Mouse (Mus musculus): ENCODE data around the gene Gpx3.
"Not testable (repeated sequence)": the region's sequence is repeated elsewhere in the genome, so short reads cannot be mapped to it uniquely, and the experiment has no call there.

The Gpx3 gene

DNA sequence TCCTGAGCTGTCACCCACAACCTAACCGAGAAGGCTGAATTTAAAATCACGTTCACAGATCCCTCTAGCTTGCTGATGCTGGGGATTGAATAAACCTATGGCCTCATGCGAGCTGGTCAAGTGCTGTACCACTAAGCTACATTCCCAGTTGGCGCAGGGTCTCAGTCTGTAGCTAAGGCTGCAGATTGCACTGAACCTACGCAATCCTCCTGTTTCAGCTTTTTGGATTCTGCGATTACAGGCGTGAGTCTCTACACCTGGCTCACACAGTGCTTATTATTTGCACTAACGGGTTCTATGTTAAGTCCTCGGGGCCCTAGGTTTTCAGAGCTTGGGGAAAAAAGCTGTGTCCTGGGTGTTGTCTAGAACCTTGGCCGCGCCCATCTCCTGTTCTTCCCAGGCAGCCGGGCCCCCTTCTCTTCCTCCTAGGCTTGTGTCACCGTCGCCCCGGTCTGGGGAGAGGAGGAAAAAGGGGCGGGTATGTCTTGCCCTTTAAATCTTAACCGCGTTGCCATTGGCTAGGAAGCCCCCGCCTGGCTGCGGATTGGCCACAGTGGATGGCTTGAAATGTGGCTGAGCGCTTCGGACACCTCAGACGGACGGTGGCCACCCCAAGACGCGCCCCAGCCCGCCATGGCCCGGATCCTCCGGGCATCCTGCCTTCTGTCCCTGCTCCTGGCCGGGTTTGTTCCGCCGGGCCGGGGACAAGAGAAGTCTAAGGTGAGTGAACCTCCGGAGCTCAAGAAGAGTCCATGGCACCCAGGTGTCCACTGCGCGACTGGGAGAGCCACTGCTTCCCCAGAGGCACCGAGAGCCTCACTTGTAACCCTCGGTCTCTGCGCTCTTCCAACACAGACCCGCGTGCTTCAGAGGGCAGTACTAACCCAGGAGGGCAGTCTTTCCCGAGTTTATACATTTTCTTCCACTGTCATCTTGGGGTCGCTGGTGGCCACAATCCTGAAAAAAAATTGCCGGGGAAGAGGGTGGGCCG, at the start of gene Gpx3:
Gpx3 (plus strand) TSS at position 121 of the 991 bp plus-strand sequence.
- peak; percentile 82 to 87 for DNase-seq

DNA sequence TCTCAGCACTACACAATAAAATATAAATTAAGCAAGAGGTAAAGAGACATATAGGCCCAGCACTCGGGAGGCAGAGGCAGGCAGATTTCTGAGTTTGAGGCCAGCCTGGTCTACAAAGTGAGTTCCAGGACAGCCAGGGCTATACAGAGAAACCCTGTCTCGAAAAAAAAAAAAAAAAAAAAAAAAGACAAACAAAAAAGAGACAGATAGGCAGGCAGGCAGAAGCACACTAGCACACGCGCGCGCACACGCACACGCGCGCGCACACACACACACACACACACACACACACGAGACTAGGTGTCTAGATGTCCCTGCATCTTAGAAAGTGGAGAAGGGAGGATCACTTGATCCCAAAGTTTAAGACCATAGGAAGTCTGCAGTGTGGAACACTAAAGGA, 43.4 kb upstream of the Gpx3 start:
- DNase-seq = not testable (repeated sequence)

DNA sequence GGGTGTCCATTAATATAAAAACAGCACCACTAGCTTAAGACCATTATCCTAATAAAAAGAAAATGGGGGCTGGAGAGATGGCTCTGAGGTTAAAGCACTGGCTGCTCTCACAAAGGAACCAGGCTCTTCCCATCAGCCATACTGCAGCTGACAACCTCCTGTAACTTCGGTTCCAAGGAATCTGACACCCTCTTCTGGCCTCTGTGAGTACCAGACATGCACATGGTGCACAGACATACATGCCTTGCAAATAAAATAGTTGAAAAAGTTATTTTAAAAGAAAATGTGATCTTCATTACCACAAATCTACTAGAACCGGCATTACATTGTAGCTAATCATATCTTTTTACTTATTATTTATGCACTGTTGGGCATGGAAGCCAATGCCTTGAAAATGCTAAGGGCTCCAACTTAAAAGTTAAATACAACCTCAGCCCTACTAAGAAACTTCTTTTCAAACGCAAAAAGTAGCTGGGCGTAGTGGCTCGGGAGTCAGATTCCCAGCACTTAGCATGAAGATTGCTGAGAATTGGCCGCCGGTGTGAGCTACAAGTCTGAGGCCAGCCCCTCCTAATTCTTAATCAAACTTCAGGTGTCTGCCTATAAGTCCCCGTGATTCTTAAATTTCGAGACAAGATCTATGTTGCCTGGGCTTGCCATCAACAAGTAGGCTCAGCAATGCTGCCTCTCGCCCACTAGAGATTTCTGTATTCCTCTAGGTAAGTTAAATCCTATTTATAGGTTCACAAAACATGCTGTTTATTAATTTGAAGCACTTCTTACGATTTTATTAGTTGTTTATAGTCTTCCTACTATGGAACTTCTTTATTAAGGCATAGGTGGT, 42.7 kb upstream of the Gpx3 start:
- DNase-seq = no peak

DNA sequence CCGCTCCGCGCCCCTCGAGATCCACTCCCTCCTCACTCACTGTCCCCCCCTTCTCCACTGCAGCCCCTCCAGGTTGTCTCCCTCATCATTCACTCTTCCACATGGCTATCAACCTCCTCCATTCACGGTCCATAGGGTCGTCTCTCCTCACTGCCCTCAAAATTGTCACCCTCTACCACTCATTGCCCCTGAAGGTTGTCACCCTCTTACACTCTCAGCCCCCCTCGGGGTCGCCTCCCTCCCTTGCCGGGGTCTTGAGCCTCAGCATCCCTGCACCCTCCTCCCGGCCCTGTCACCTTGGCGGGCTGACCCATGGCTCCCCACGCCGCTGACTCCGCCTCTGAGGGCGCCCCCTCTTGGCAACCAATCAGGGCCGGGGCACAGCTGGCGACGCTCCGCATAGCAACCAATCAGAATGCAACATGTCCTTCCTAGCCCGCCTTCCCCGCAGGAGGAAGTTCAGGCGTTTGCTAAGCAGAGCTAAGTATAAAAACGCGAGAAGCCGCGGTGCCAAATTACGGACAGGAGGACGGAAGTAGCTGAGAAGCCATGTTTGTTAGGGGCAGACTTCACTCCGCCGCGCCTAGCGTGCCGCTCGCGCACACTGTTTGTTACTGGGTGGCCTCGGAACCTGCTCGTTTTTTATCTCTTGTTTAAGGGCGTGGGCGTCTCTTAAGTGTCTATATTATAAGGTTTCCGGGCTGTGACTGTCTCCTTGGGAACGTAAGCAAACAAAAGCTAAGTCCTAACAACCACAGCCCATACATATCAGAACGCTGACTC, 41.8 kb upstream of the Gpx3 start, which contains the start of gene Lyrm7:
Lyrm7 (minus strand) TSS at position 661 of the 783 bp plus-strand sequence.
- DNase-seq = peak; percentile 98 to 99

DNA sequence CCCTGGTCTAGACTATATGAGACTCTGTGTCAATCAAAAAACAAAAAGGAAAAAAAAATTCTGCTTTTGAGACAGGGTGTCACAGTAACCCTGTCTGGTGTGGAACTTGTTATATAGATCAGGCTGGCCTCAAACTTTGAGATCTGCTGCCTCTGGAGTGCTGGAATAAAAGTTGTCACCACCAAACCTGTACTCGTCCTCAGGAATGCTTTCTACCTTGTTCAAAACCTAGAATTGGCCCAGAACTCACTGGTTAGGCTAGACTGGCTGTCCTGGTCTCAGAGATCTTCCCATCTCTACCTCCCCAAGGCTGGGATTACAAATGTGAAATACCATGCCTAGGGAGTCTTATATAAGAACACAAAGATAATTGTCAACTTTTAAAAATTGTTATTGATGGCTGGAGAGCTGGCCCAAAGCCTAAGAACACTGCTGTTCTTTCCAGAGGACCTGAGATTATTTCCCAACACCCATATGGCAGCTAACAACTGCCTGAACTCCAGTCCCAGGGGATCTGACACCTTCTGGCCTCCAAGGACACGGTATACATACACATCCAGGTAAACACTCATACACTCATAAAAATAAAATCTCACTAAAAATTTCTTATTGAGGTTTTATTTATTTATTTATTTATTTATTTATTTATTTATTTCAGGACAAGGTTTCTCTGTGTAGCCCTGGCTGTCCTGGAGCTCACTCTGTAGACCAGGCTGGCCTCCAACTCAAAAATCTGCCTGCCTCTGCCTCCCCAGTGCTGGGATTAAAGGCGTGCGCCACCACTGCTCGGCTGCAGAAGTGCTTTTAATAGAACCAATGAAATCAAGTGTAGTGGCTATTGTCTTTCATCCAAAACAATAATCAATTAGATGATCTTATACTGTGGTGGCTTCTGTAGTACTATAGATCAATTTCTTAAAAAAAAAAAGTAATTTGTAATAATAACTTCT, 40.5 kb upstream of the Gpx3 start:
- no peak for DNase-seq

DNA sequence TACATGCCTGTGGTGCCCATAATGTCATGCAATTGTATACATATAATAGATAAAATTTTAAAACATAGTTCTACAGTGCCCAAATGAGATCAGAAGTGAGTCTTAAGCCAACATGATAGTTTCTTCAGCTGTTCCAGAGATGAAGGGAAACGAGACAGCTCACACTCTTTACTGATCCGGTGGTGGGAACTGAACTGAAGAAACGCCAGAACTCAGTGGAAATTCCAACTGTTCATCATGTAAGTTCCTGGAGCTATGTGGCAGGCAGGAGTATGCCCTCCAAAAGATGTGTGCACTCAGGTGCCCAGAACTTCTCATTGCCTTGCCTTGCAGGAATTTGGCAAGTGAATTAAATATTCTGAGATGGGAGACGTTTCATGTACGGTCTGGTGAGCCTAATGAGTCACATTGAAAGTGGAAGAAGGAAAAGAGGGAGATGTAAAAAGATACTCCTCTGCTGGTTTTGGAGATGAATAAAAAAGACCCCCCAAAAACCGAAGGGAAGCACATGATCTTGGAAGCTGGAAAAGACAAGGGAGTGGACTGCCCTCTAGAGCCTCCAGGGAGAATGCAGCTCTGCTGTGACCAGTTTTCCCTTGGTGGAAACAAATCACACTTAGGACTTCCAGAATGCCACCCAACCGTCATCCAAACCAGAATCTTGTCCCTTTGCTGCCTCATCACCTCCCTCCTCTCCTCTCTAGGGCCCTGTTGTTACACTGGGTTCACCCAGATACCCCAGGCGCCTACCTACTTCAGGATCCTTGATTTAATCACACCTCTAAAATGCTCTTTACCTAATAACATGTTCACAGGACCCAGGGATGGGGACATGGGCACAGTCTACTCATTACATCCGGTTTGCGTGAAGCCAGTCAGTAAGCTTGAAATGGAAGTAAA, 39.4 kb upstream of the Gpx3 start:
- DNase-seq = peak; percentile 48 to 54

DNA sequence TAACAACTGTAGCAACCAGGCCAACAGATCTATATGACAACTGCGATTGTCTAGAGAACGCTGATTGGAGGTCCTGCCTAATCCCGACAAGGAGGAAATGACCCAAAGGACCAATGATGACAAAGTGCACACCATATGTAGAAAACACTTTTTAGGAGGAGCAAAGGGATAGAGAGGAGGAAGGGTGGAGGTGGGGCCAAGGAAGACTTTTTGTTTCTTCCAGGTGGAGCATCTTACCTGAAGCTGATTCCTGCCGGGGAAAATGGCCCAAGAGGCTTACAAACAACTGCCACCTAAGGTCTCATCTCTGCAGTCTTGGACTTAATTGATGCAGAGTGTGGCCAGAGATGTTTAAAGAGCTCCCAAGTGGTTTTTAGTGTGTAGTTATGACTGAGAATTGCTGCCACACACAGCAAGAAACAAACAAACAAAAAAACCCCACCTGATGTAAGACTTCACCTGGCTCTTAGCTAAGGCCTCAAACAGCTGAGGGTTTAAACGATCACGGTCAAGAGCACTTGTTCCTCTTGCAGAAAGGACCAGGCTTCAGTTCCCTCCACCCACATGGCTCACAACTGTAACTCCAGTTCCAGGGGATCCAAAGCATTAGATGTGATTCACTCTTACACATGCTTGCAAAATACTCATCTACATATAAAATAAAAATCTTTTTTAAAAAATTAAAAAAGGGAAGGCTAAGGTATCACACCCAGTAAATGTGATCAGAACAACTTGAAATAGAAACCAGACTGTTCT, 36.7 kb upstream of the Gpx3 start:
- DNase-seq = no peak

DNA sequence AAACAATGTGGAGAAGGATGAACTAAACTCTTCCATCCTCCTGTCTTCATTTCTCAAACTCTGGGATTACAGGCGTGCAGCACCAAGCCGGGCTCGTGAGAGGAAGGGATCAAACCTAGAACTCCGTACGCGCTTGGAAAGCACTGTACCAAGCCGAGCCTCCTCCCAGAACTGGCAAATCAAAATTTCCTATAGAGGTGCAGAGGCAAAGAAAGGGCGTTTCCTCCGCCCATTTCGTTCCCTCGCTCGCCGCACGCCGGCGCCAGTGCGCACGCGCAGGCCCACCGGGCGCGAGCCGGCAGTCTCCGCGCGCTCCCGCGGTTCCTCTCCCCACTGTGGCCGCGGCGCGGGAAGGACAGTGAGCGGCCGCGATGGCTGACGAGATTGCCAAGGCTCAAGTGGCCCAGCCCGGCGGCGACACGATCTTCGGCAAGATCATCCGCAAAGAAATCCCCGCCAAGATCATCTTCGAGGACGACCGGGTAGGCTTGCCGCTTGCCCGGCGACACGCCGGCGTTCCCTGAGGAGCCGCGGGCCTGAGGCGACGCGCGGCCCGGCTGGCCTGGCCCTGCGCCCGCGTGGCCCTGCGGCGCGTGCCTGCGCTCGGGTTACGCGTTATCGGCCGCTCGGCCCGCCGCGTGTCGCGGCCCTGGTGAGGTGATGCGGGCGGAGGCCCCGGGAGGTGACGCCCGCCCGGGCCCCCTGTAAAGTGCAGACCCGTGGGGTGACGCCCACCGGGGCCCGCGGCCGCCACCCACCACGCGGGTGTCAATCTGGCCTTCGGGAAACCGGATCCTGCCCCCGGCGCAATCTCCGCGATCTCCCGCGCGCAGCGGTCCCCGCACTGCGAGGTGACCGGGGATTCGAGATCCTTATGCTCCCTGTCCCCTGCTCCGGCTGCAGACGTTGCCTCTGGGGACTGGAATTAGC, 35.9 kb upstream of the Gpx3 start, which contains the start of gene Hint1:
Hint1 (plus strand) TSS at position 265 of the 930 bp plus-strand sequence.
- peak; percentile 92 to 94 for DNase-seq

DNA sequence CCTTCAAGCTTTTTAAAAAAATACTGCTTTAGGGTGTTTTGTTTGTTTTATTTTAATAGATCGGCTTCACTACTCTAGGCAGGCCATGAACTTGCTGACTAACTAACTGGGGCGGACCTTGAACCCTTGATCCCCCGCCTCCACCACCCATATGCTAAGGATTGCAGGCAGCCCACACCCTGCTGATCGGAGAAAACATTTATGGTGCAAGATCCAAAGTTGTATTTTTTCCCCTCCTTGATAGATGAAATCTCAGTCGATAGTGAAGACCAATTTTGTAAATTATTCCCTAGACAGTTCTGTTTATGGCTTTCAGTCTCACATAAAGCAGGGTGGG, 35.2 kb upstream of the Gpx3 start:
- DNase-seq = peak in 1 of 2 experiments; percentile 22

DNA sequence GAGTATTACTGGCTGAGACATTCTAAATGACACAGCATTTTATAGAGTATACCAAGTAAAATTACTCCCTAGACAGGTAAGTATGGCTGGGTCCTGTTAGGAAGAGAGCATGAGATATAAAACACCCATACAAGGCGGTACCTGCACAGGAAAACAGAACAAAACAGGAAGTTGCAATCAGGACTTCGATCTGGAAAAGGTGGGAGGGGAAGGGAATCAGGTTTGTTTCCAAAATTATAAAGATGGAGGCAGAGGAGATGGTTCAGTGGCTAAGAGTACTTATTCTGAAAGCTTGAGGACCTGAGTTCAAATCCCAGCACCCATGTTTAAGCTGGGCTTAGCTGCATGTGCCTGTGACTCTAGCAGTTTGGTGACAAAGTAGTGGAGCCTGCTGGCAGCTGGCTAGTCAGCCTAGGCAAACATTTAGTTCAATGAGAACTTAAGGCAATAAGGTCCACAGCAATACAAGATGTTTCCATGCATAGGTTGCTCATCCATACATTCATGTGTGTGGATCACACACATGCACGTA, 34.3 kb upstream of the Gpx3 start:
- DNase-seq = no peak

DNA sequence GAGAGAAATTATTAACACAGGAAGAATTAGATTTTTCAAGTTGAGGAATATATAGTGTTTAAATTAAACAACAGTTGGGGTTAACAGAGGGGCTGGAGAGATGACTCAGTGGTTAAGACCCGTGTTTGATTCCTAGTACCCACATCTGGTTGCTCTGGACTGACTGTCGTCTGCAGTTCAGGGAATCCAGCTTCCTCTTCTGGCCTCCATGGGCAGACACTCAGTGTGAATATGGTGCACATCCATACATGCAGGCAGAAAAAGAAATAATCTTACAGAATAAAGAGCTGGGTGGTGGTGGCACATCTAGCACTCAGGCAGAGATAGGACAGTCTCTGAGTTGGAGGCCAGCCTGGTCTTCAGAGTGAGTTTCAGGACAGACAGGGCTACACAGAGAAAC, 33.8 kb upstream of the Gpx3 start:
- DNase-seq = no peak

DNA sequence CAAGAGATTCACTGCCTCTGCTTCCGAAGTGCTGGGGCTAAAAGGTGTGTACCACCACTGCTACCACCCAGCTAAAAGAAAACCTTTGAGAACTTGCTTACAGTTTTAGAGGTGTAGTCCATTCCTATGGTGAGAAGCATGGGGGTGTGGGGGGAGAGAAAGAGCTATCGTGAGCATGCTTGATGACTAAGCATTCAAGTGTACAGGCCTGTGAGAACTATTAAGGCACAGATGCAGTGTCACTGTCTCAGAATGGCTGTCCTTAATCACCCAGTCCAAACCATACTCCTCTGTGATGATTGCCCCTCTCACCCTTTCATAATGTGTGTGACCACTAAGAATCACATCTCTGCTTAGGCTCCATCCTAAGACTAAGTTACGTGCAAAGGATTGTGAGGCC, 32.9 kb upstream of the Gpx3 start:
- no peak for DNase-seq

DNA sequence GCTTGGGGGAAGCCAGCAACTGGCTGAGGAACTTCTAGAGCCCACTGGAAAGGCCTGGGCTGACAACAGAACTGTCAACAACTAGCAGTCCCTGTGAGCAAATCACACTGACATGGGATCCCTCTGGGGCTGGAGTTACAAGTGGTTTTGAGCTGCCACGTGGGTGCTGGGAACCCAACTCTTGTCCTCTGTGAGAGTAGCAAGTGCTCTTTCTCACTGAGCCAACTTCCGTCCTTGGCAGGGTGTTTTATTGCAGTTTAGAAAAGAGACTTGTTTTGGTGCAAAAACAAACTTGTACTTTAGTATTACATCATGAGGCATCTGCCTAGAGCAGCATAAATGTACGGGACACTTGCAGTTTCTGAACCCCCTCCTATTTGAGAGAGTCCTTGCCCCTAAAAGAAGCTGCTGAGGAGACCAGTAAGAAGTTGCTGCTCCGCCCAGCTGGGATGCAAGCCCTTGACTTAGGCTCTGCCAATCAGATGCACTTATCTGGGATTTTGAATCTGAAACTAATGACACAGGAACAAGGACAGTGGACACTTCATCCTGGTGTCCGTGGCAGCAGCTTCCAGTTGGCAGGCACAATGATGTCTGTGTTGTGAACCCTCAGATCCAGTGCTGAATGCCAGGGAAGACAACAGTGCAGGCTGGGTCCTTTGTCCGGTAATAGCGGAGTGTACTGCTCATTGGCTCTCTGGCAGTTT, 30.3 kb upstream of the Gpx3 start:
- no peak for DNase-seq

DNA sequence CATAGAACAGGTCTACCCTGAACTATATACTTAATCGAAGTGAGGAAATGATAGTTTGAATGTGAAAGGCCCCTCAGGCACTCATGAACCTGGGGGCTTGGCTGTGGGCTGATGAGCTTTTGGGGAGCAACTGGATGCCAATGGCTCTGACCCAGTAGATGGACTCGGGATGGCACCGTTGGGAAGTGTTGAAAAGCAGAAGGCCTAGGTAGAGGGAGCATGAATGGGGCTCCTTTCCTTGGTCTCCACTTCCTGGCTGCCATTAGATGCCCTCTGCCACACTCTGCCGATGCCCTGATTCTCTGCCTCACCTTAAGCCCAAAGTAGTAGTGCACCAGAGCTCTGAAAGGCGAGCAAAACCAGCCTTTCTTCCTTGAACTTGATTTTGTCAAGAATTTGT, 26.2 kb upstream of the Gpx3 start:
- DNase-seq = no peak

DNA sequence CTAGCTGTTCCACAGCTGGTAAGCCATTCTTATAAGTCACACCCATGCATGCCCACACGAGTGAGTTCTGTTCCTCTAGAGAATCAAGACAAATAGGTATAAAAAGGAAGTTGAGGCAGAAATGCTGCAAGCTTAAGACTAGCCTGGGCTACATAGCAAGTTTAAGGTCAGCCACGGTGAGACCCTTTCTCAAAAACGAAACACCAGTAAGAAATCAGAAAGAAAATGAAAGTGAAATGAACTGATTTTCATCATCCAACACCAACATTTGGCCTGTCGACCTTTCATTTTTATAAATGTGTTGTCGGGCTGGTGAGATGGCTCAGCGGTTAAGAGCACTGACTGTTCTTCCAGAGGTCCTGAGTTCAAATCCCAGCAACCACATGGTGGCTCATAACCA, 23.4 kb upstream of the Gpx3 start:
- no peak for DNase-seq

DNA sequence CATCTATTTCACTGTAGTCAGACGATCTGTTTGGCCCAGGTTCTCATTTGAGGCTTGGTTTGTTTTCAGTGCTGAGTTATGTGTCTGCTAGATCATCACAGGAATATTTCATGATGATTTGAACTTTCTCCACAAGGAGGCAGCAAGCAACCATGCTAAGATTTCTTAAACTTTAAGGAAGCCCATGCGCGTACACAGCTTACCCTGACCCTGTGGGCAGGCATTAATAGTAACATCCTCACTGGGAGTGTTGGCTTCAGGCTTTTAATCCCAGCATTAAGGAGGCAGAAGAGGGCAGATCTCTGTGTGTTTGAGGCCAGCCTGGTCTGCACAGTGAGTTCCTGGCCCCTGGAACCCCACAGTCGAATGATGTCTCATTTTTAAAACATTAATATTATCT, 22.8 kb upstream of the Gpx3 start:
- peak in 1 of 2 experiments; percentile 71 for DNase-seq

DNA sequence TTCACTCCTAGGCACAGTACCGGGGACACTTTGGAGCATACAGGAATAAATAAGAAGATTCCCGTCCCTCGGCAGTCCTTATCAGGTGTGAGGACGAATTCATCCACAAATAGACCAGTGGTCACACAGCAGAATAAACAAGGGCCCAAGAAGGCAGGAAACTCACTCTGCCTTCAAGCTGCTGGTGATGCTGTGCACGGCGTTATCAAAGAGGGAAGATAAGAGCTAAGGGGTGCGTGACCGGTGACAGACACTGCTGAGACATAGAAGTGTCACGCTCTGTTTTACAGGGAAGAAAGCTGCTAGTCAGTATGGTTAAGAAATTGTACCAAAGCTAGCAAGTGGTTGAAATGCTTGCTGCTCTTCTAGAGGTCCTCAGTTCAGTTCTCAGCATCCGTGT, 22.3 kb upstream of the Gpx3 start:
- no peak for DNase-seq

Measured in lung, adult 18-20 months (tissue).